Mouse (Mus musculus) splenic B cell, adult 2 months (primary cell): ENCODE measurements around the gene C030005K15Rik.
"Not testable (repeated sequence)": the region's sequence is repeated elsewhere in the genome, so short reads cannot be mapped to it uniquely, and the experiment has no call there.

ENCODE experiments used
- DNase-seq: peaks from one replicate; pipeline ENCODE4 v3.0.0-alpha.2; 2011; ENCODE audit warnings: low read depth, low spot score
- H3K27me3 ChIP-seq: 2 replicates; pipeline ENCODE4 v1.6.1; 2012; ENCODE audit warnings: mild to moderate bottlenecking, low read length, moderate library complexity, mixed read lengths; ENCODE audit not compliant: control insufficient read depth, poor library complexity, insufficient read depth, severe bottlenecking
- H3K36me3 ChIP-seq: 2 replicates; pipeline ENCODE4 v1.6.1; 2012; ENCODE audit warnings: mild to moderate bottlenecking, low read length, moderate library complexity, mixed read lengths; ENCODE audit not compliant: control insufficient read depth, poor library complexity, insufficient read depth, severe bottlenecking

C030005K15Rik gene

DNA sequence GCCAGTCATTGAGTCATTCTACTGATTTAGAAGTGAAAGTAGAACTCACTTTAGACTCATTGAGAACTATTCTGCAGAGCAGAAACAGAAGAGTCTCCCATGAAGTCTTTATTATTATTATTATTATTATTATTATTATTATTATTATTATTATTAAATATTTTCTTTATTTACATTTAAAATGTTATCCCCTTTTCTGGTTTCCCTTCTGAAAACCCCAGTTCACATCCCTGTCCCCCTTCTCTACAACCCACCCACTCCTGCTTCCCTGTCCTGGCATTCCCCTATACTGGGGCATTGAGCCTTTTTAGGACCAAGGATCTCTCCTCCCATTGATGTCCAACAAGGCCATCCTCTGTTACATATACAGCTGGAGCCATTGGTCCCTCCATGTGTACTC is at the start of gene C030005K15Rik:
Gene C030005K15Rik (minus strand): TSS at position 101 of the 400 bp plus-strand sequence.
- DNase-seq, H3K27me3 ChIP-seq, H3K36me3 ChIP-seq: not testable (repeated sequence)

DNA sequence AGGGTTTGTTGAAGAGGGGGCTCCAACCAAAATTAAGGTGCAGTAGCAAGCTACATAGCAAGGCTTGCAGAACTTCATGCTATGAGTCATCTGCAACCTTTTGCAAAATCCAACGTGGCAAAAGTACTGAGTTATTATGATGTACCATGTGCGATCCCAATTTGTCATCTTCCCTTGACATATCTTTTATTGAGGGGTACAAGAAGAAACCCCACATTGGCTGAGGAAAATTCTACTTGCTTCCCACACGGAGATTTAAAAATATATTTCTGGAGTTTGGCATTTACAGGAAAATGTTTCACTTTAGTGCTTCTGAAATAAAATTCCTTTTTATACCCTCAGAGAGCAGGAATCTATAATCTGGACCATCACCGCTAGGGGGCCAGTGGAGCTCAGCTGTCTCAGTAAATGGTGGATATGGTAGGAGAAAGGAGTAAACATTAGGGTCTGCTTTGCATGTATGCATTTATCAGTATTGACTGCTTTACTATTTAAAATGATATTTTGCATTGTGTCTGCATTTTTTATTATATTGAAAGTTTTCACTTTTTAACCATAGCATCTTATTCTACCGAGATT is 41.7 kb upstream of the C030005K15Rik start:
- no peaks in the 10 kb centered on the region for H3K36me3 ChIP-seq
- DNase-seq = no peak

DNA sequence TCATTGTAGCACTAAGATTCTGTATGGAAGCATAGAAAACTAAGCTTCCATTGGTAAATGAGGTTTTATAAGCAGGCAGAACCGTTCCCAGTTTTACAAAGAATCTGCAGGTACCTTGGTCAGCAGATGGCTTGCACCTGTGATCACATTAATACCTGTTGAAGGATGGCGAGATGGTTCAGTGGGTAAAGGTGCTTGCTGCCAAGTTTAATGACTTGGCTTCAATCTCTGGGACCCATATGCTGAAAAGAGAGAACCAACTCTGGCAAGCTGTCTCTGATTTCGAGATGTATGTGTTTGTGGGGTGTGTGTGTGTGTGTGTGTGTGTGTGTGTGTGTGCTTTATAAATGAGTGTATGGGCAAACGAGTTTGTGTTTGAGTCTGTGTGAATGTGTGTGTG is 27.3 kb upstream of the C030005K15Rik start:
- no peaks in the 10 kb centered on the region for H3K27me3 ChIP-seq
- no peak for DNase-seq
- H3K36me3 ChIP-seq = no peaks in the 10 kb centered on the region

More for the DNA sequence above, 41.7 kb upstream of the C030005K15Rik start:
- H3K27me3 ChIP-seq = no peaks in the 10 kb centered on the region

DNA sequence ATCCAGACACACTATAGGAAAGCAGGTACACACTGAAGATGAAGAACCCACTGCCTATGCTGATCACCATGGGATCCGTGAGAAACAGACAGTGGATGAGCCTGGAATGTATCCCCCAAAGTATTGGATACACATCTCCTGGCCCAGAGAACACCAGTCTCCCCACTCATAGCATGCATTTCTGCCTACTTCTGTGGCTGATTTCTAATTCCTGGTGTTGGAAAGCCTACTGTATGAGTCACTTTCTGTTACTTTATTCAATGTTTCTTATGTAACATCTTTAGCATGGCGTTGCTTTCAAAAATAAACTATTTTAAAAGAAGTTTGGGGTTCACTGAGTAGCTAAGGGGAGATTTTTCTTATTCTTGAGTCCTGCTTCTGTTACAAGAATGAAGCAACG is 20.7 kb upstream of the C030005K15Rik start:
- no peaks in the 10 kb centered on the region for H3K27me3 ChIP-seq
- H3K36me3 ChIP-seq = no peaks in the 10 kb centered on the region
- DNase-seq = no peak

DNA sequence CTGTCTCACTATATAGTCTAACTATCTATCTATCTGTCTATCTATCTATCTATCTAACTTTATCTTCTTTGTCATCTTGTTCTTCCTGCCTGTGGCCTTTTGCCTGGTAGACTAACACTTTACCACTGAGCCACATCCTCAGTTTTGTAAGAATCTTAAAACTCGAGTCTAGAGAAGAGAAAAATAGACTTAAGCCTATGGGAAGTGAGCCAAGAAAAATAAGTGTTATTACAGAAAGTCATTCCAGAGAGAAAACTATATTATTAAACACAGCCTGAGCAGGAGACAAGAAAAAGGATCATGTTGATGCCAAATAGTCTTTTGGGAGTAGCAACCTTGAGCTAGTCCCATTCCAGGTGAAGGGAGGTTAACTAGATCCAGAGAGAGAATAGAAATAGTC is 626 bp downstream of the C030005K15Rik start:
- no peaks in the 10 kb centered on the region for H3K36me3 ChIP-seq
- no peaks in the 10 kb centered on the region for H3K27me3 ChIP-seq
- no peak for DNase-seq

DNA sequence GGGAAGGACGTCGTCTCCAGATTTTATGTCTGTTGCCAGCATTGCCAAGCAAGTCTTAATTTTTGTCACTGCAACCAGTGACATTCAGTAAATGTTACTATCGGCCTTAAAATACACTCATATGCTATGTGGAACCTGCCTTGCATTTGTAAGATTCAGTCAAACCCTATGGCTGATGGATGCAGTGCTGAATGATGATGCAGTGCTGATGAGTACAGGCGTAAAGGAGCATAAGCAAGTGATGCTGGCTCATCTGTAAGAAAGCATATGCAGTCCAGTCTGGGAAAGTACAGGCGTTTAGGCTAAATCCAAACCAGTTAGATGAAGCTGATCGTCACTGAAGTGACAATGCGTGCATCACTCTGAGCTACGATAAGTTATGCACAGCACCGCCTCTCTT is 3.8 kb downstream of the C030005K15Rik start:
- DNase-seq = no peak
- Histone ChIP-seq H3K36me3 (no peaks in the 10 kb centered on the region), H3K27me3 (no peaks in the 10 kb centered on the region)

DNA sequence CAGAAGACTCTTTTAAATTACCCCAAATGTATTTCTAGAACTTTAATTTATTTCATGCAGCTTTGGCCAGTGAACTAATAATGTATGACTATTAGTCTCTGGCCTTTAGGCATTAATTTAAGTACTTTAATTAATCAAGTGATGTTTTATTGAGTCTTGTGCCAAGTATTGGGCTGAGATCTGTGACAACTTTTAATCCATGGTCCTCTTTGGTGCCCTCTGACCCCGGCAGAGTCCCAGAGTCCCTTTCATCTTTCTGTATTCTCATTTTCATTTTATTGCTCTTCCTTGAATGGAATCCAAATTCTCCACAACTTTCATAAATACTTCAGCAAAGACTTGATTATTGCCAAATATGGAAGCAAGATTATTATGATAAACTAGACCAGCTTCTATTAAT is 5.9 kb downstream of the C030005K15Rik start:
- no peak for DNase-seq
- no peaks in the 10 kb centered on the region for H3K36me3 ChIP-seq
- H3K27me3 ChIP-seq = no peaks in the 10 kb centered on the region

DNA sequence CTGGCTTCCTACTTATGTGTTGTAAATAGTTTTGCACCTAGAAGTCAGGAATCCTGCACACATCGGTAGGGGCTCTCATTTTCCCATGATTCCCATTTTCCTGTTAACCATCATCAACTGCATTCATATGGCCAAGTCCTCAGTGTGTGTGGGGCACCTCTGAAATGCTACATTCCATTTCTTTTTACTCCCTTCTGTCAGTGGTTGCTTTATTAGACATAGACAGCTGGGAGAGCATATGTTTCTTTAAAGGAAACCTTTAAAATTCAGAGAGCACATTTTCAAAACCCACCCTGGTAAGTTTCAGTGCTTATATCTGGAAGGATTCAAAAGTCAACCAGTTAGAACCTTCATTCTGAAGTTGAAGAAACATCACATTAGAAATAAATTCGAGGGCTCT is 8.5 kb downstream of the C030005K15Rik start:
- Histone ChIP-seq H3K27me3 (no peaks in the 10 kb centered on the region), H3K36me3 (no peaks in the 10 kb centered on the region)
- no peak for DNase-seq

DNA sequence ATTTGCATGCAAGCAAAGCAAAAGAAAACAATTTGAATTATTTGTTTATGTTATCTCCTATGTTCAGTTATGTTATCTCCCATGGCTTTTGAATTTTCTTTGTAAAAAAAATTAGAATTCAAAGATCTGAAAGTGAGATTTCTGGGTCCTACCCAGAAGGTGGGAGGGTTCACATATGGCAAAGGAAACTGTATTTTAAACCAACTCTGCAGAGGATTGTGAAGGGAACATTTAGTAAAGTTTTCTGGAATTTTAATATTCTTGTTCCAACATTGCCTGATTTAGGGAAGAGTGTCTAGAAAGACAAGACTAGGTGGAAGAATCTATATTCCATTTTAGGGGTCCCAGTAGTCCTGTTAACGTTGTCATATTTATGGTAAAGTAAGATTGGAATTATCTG is 9.3 kb downstream of the C030005K15Rik start:
- Histone ChIP-seq H3K36me3 (no peaks in the 10 kb centered on the region), H3K27me3 (no peaks in the 10 kb centered on the region)
- DNase-seq = no peak

DNA sequence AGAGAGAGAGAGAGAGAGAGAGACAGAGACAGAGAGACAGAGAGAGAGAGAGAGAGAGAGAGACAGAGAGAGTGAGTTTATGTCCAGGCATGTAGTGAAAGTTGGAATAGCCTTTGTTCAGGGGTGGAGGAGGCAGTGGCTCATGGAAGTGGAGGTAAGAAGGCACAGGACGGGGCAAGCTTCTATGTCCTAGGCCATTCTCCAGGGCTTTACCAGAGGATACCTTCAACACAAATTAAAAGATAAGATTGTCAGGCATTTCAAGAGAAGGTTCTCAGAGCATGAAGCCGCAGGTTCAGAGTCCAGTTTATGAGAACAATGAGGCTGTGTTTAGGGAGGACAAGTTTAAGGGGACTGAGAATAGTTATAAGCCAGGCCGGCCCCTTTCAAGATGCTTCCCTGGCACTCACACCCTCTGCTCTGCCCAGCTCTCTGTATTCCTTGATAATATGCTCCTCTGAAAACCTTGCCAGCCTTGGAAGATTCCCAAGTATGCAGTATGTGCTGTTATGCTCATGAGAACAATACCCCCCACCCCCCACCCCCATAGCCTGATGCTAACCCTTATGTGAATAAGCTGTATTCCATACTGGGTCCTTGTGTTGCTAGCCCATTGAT is 11.2 kb downstream of the C030005K15Rik start:
- Histone ChIP-seq H3K36me3 (no peaks in the 10 kb centered on the region), H3K27me3 (no peaks in the 10 kb centered on the region)
- DNase-seq = no peak

DNA sequence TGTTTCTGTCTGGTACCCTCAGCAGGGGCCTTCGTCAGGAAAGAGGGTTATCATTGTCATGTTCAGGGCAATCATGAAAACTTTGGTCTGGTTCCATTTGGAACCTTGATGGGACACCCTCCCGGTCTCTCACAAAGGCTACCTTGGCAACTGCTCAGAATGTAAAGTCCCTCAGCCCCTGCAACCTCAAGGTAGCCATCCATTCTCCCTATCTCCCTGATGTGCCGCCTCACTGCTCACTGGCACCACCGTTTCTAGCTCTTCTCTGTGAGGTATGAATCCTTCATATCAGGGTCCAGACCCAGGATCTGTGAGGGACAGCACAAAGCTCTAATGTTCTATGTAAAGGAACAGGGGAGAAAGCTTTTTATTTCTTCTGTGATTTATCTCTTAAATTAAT is 12.0 kb downstream of the C030005K15Rik start:
- Histone ChIP-seq H3K36me3 (no peaks in the 10 kb centered on the region), H3K27me3 (no peaks in the 10 kb centered on the region)
- no peak for DNase-seq

DNA sequence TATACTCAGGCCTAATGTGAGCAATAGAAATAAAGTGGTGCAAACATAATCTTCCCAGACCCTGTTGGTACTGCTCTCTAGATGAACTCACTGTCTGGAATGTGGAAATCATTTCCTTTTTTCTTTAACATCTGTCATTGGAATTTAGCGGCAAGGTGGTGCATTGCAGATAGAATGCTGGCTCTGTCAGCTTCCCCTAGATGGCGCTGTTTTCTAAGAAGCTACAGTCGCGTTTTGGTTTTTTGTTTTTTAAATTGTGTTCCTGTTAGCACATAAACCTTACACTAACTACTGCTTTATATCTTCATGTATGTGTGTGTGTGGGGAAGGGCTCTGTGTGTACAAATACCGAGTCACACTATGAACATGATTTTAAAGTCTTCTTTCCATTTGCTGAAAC is 13.9 kb downstream of the C030005K15Rik start:
- DNase-seq = peak; percentile 46
- no peaks in the 10 kb centered on the region for H3K36me3 ChIP-seq

DNA sequence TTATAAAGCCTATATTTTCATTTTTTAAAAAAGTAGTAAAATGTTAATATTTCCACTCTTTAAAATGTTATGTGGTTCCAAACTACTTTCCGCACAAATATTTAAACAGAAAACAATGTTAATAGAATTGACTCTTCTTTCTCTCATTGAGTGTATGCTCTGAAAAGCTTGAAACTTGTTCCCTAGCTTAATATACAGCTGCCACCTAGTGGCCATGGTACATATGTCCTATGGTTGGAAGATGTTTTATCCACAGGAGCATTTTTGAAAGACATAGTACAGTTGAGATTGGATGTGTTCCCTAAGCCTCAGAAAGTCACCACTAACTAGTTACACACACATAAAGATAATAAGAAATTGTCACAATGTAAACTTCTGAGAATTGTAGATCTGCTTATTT is 22.0 kb downstream of the C030005K15Rik start:
- H3K36me3 ChIP-seq = no peaks in the 10 kb centered on the region
- DNase-seq = peak; percentile 51
- H3K27me3 ChIP-seq = no peaks in the 10 kb centered on the region

More for the DNA sequence above, 13.9 kb downstream of the C030005K15Rik start:
- H3K27me3 ChIP-seq = no peaks in the 10 kb centered on the region

DNA sequence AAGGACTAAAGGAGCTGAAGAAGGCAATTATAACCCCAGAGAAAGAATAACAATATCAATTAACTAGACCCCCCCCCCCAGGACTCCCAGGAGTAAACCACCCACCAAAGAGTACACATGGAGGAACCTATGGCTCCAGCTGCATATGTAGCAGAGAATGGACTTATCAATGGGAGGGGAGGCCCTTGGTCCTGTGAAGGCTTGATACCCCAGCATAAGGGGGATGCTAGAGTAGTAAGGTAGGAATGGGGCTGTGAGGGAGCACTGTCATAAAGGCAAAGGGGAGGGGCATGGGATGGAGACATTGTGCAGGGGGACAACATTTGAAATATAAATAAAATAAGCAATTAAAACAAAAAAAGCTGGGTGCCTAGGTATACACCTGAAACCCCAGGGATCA is 24.2 kb downstream of the C030005K15Rik start:
- Histone ChIP-seq H3K36me3 (no peaks in the 10 kb centered on the region), H3K27me3 (no peaks in the 10 kb centered on the region)
- no peak for DNase-seq

DNA sequence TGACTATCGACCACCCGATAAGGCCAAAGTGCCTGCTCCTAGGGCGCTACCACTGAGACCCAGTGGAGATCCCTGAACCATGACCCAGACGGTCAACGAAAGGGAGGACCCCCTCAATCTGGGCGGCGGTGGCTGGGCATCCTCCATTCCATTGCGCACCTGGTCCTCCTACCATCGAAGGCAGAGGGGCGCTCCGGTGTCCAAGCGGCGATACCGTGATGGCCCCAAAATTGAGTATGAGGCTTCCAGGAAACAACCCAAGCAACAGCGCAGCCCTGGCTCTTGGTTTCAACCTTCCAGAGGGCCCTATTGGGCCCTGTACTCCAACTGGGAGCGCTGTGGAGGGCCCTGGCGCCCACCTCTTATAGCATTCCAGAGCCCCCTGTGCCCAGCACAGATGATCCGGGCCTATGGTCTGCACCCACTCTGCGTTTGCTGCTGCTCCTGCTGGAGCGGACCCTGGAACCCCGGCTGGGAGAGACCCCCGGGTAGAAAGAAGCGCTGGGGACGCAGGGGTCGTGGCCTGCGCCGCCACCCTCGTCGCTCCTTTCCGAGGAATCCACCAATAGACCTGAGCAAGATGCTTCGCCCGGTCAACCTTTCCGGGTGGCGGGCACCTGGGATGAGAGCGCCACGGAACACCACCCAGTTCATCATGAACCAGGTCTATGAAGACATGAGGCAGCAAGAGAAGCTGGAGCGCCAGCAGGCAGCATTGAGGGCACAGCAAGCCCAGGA is 33.0 kb downstream of the C030005K15Rik start:
- H3K36me3 ChIP-seq = no peaks in the 10 kb centered on the region
- H3K27me3 ChIP-seq = no peaks in the 10 kb centered on the region
- DNase-seq = no peak
